ENCODE assay signal across 9 mouse cellular contexts in genomic region chr6:48700251-48701075, GRCm38 (mm10). TPM values are rescaled to one million over a fixed set of nuclear protein-coding genes. Genes with fewer than 3 reads are reported as not detected.
A peak's percentile ranks its signal among the peaks of the same experiment; 100 is the strongest.
DNase-seq lines count a peak whose midpoint lies in the region; ATAC-seq and TF ChIP-seq lines count a peak whose summit lies in the region.
"Had no signal": no experiment of that assay in that cellular context is flagged by ENCODE, and none has a peak within 500 bp of the region (broad histone marks: within the 10 kb centered on the region; RNA-seq: fewer than 3 reads in every experiment).

No protein-coding gene starts in this region.

- TF ChIP-seq EP300 in heart, adult 2 months (IDR thresholded peaks at IDR 0.05; ENCODE audit: insufficient read depth, low read depth, low read length) = peak; percentile 93

- H3K4me1 ChIP-seq in heart, adult 2 months (ENCODE audit: control insufficient read depth, insufficient read depth, low read length) = peaks cover 30% of the 10 kb centered on the region
- H3K4me1 ChIP-seq in brown adipose tissue, adult 24 weeks (ENCODE audit: control insufficient read depth, insufficient read depth, insufficient read length, low read length) = peaks cover 38% of the 10 kb centered on the region
- H3K4me1 ChIP-seq in midbrain, embryonic 14.5 days (ENCODE audit: control insufficient read depth, insufficient read depth, low read length) = no peaks in the 10 kb centered on the region

- H3K9ac ChIP-seq in heart, adult 2 months (ENCODE audit: low read depth, low read length) = no peak overlapping the region
- H3K9ac ChIP-seq in midbrain, embryonic 14.5 days (replicated peaks; ENCODE audit: low read length) = no peak overlapping the region

- peak; percentile 72; the same call in 1 of the 2 replicates for TF ChIP-seq POLR2A in heart, adult 2 months (IDR thresholded peaks at IDR 0.05; ENCODE audit: insufficient read depth, low read depth, low read length)

- 0 out of 2 replicates have a peak overlapping the region, but pooled peaks have one; percentile 7 for H3K4me3 ChIP-seq in heart, adult 2 months
- peak overlapping the region; percentile 5; the same call in 1 of the 2 replicates for H3K4me3 ChIP-seq in brown adipose tissue, adult 24 weeks (ENCODE audit: insufficient read depth, low read depth, low read length)
- no peak overlapping the region for H3K4me3 ChIP-seq in midbrain, embryonic 14.5 days (replicated peaks; ENCODE audit: low read depth, low read length)

- WGBS in heart, adult 2 months = 20% methylated on average over 5 of the region's 5 CpGs
- 64% methylated on average over 5 of the region's 5 CpGs for WGBS in midbrain, embryonic 14.5 days

- ATAC-seq in megakaryocyte progenitor cell, adult 5-6 weeks (replicated peaks; ENCODE audit: poor library complexity) = peak; percentile 63
- no peak for ATAC-seq in midbrain, embryonic 14.5 days (ENCODE audit: low FRiP score, low TSS enrichment)

- H3K4me2 ChIP-seq in midbrain, embryonic 14.5 days (ENCODE audit: low read length) = no peak overlapping the region

- no peaks in the 10 kb centered on the region for H3K79me2 ChIP-seq in heart, adult 2 months (replicated peaks; ENCODE audit: control insufficient read depth, insufficient read depth, low read length)

- H3K9me3 ChIP-seq in midbrain, embryonic 14.5 days (ENCODE audit: control insufficient read depth, low read length) = no peaks in the 10 kb centered on the region

- intact Hi-C loops in heart, adult 2 months (cut with DNase I) = loop anchor here (2.0 kb wide), 1 partner anchor 16 kb away; the partner anchor contains the start of gene Gimap4
- intact Hi-C loops in heart, postnatal 14 days (cut with DNase I) = loop anchor here (2.0 kb wide), 1 partner anchor 14 kb away; no protein-coding TSS in a partner anchor
- intact Hi-C loops in left cerebral cortex, postnatal 4 days (cut with DNase I) = no loop called here

- H3K36me3 ChIP-seq in heart, adult 2 months (ENCODE audit: control insufficient read depth, insufficient read depth, low read length) = peaks cover 57% of the 10 kb centered on the region
- H3K36me3 ChIP-seq in midbrain, embryonic 14.5 days (ENCODE audit: control insufficient read depth, insufficient read depth, low read length) = no peaks in the 10 kb centered on the region

- peak overlapping the region; percentile 90 for H3K27ac ChIP-seq in heart, adult 2 months
- peak overlapping the region; percentile 97 for H3K27ac ChIP-seq in brown adipose tissue, adult 24 weeks (replicated peaks; ENCODE audit: low read depth, low read length)
- no peak overlapping the region for H3K27ac ChIP-seq in midbrain, embryonic 14.5 days (replicated peaks; ENCODE audit: low read depth, low read length)

- no peak for TF ChIP-seq CTCF in heart, adult 2 months (IDR thresholded peaks at IDR 0.05)

- H3K27me3 ChIP-seq in heart, adult 2 months (ENCODE audit: control insufficient read depth, insufficient read depth, low read length) = no peaks in the 10 kb centered on the region
- no peaks in the 10 kb centered on the region for H3K27me3 ChIP-seq in midbrain, embryonic 14.5 days (ENCODE audit: control insufficient read depth, insufficient read depth, low read length)

- DNase-seq in heart, adult 2 months = peak; percentile 33 to 66
- DNase-seq in heart, postnatal 14 days = no peak
- peak; percentile 77 for DNase-seq in kidney, adult 9 months
- no peak for DNase-seq in left cerebral cortex, postnatal 4 days
- DNase-seq in midbrain, embryonic 14.5 days = no peak
- no peak for DNase-seq in urinary bladder, postnatal 25 days (ENCODE audit: low spot score)

RNA-seq across cellular contexts. Expression of gene Gimap6, which starts 7.6 kb away (rescaled TPM):
- total RNA-seq in heart, adult 2 months (2021) = 10 to 100 TPM; 34.3 to 38.1 TPM
- polyA plus RNA-seq in heart, adult 2 months (2012; rRNA removed) = 19.2 and 28.6 TPM in 2 replicates
- 10 to 100 TPM; 48.0 to 53.9 TPM for total RNA-seq in heart, postnatal 14 days (2021)
- 27.2 and 40.0 TPM in 2 replicates for polyA plus RNA-seq in brown adipose tissue, adult 24 weeks (2012; ENCODE audit: insufficient read depth, insufficient read length, missing spikeins)
- 2.5 and 6.7 TPM in 2 replicates for total RNA-seq in megakaryocyte progenitor cell, adult 5-6 weeks (2015)
- total RNA-seq in megakaryocyte progenitor cell, adult 5-6 weeks (2017) = 3.5 and 15.6 TPM in 2 replicates
- total RNA-seq in left cerebral cortex, postnatal 4 days (2021) = 1 to 10 TPM; 6.0 to 6.3 TPM
- polyA plus RNA-seq in midbrain, embryonic 14.5 days (2014; fragmentation: Nextera tagmentation; extraction: Ambion mirVana) = 3.9 and 8.0 TPM in 2 replicates

RNA-seq across cellular contexts. Expression of gene Gimap4, which starts 16.1 kb away (rescaled TPM):
- 10 to 100 TPM; 22.4 to 25.3 TPM for total RNA-seq in heart, adult 2 months (2021)
- polyA plus RNA-seq in heart, adult 2 months (2012; rRNA removed) = 28.1 and 42.1 TPM in 2 replicates
- 10 to 100 TPM; 32.2 to 42.6 TPM for total RNA-seq in heart, postnatal 14 days (2021)
- 13.3 and 27.1 TPM in 2 replicates for polyA plus RNA-seq in brown adipose tissue, adult 24 weeks (2012; ENCODE audit: insufficient read depth, insufficient read length, missing spikeins)
- 0.39 and 1.7 TPM in 2 replicates for total RNA-seq in megakaryocyte progenitor cell, adult 5-6 weeks (2015)
- 2.9 and 3.1 TPM in 2 replicates for total RNA-seq in megakaryocyte progenitor cell, adult 5-6 weeks (2017)
- 1 to 10 TPM in 1 of 2 experiments, under 1 TPM in 1; 0.77 to 1.4 TPM for total RNA-seq in left cerebral cortex, postnatal 4 days (2021)
- 0.63 and 1.4 TPM in 2 replicates for polyA plus RNA-seq in midbrain, embryonic 14.5 days (2014; fragmentation: Nextera tagmentation; extraction: Ambion mirVana)

RNA-seq across cellular contexts. Expression of gene Gm28053, which starts 17.9 kb away (rescaled TPM):
- 1 to 10 TPM; 3.4 to 5.6 TPM for total RNA-seq in heart, adult 2 months (2021)
- polyA plus RNA-seq in heart, adult 2 months (2012; rRNA removed) = not detected in 2 replicates
- 1 to 10 TPM; 3.5 to 7.9 TPM for total RNA-seq in heart, postnatal 14 days (2021)
- not detected in 2 replicates for polyA plus RNA-seq in brown adipose tissue, adult 24 weeks (2012; ENCODE audit: insufficient read depth, insufficient read length, missing spikeins)
- total RNA-seq in megakaryocyte progenitor cell, adult 5-6 weeks (2015) = not detected in 2 replicates
- total RNA-seq in megakaryocyte progenitor cell, adult 5-6 weeks (2017) = 20.7 and 26.7 TPM in 2 replicates
- total RNA-seq in left cerebral cortex, postnatal 4 days (2021) = not detected
- polyA plus RNA-seq in midbrain, embryonic 14.5 days (2014; fragmentation: Nextera tagmentation; extraction: Ambion mirVana) = 1.00 TPM in 1 of 2 replicates, not detected in the other
- total RNA-seq: ES-E14 had no signal

RNA-seq across cellular contexts. Expression of gene Gimap7, which starts 18.0 kb away (rescaled TPM):
- under 1 TPM in 1 of 2 experiments, not detected in 1; 0.77 TPM for total RNA-seq in heart, adult 2 months (2021)
- 0.29 and 0.70 TPM in 2 replicates for polyA plus RNA-seq in heart, adult 2 months (2012; rRNA removed)
- total RNA-seq in heart, postnatal 14 days (2021) = under 1 TPM; 0.22 to 0.24 TPM
- not detected in 2 replicates for polyA plus RNA-seq in brown adipose tissue, adult 24 weeks (2012; ENCODE audit: insufficient read depth, insufficient read length, missing spikeins)
- 0.22 TPM in 1 of 2 replicates, not detected in the other for total RNA-seq in megakaryocyte progenitor cell, adult 5-6 weeks (2015)
- total RNA-seq in megakaryocyte progenitor cell, adult 5-6 weeks (2017) = 0.29 and 1.3 TPM in 2 replicates
- total RNA-seq in left cerebral cortex, postnatal 4 days (2021) = not detected
- polyA plus RNA-seq in midbrain, embryonic 14.5 days (2014; fragmentation: Nextera tagmentation; extraction: Ambion mirVana) = not detected in 2 replicates
- total RNA-seq: ES-E14 had no signal

RNA-seq across cellular contexts. Expression of gene Gimap9, which starts 24.5 kb away (rescaled TPM):
- total RNA-seq in heart, adult 2 months (2021) = 1 to 10 TPM; 3.1 to 3.4 TPM
- 1.8 and 3.7 TPM in 2 replicates for polyA plus RNA-seq in heart, adult 2 months (2012; rRNA removed)
- 1 to 10 TPM; 4.2 to 6.4 TPM for total RNA-seq in heart, postnatal 14 days (2021)
- 2.5 and 5.9 TPM in 2 replicates for polyA plus RNA-seq in brown adipose tissue, adult 24 weeks (2012; ENCODE audit: insufficient read depth, insufficient read length, missing spikeins)
- total RNA-seq in megakaryocyte progenitor cell, adult 5-6 weeks (2015) = 10.7 and 14.5 TPM in 2 replicates
- total RNA-seq in megakaryocyte progenitor cell, adult 5-6 weeks (2017) = 17.2 and 29.9 TPM in 2 replicates
- total RNA-seq in left cerebral cortex, postnatal 4 days (2021) = 1 to 10 TPM; 1.1 to 1.3 TPM
- 0.98 and 2.1 TPM in 2 replicates for polyA plus RNA-seq in midbrain, embryonic 14.5 days (2014; fragmentation: Nextera tagmentation; extraction: Ambion mirVana)

Comparison
In these comparisons a context has a peak if more than half of its experiments do, and no peak if none do; other contexts are left out.
1. DNase-seq: peak in heart, adult 2 months (2 of 2) and kidney, adult 9 months (single experiment); none in heart, postnatal 14 days (0 of 2), left cerebral cortex, postnatal 4 days (single experiment), midbrain, embryonic 14.5 days (single experiment) and urinary bladder, postnatal 25 days (single experiment).
2. RNA of gene Gimap4, which starts 16.1 kb away (total RNA-seq): 32.2 to 42.6 TPM in heart, postnatal 14 days and 22.4 to 25.3 TPM in heart, adult 2 months; 0.39 to 3.1 TPM in megakaryocyte progenitor cell, adult 5-6 weeks and 0.77 to 1.4 TPM in left cerebral cortex, postnatal 4 days; every median in the first group is over 4 times any median in the second.